Mouse (Mus musculus) urinary bladder, postnatal 0 days (tissue): ENCODE results near the gene Gm17542. TPM values are rescaled to one million over a fixed set of nuclear protein-coding genes. Genes with fewer than 3 reads are reported as not detected.

Source experiments
- polyA plus RNA-seq: library from polyadenylated mRNA; unstranded; fragments of >200 nt; fragmentation: Nextera tagmentation; extraction: Ambion mirVana; gene quantifications from 2 replicates; pipeline ENCODE4 v1.2.1, GENCODE M21; 2015

The Gm17542 gene
- polyA plus RNA-seq = not detected in 2 replicates

DNA sequence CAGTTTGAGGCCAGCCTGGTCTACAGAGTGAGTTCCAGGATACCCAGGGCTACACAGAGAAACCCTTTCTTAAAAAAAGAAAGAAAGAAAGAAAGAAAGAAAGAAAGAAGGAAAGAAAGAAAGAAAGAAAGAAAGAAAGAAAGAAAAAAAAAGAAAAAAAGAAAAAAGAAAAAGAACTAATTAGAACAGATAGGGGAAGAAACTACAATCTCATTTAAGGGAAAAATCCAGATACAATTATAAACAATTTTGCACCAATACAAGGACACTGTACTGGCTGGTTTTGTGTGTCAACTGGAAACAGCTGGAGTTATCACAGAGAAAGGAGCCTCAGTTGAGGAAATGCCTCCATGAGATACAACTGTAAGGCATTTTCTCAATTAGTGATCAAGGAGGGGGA lies at the start of gene Gm17542:
Gm17542 (minus strand) TSS at position 101 of the 400 bp plus-strand sequence.

DNA sequence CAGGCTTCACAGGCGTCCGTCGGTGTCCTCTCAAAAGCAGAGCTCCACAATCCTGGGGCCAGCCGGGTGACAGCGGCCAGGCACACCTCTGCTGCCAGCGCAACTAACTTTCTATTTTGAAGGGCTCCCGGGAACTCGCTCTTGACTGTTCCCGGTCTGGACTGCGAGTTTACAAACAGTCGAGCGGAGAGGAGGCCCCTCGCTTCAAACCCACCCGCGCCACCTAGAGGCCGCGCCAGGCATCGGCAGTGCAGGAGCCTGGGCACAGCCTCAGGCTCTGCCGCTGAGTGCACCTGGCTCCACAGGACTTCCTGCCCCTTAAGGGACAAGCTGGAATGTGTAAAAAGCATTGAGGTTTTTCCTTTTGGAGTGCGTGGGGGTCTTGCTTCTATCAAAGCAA lies 42.5 kb downstream of the Gm17542 start, which contains the start of gene Edar:
Edar (minus strand) TSS at position 122 of the 400 bp plus-strand sequence.

Other genes with a start within 250 kb of the Gm17542 start
- 2.1 and 2.5 TPM in 2 replicates for gene Ccdc138, start 220.3 kb downstream of the Gm17542 start, polyA plus RNA-seq
- gene Edar, start 42.6 kb downstream of the Gm17542 start, polyA plus RNA-seq = 0.12 and 0.18 TPM in 2 replicates
- gene Sh3rf3, start 95.1 kb upstream of the Gm17542 start, polyA plus RNA-seq = 0.73 and 1.1 TPM in 2 replicates